Mouse (Mus musculus): ENCODE measurements around the gene Cmip.

DNA sequence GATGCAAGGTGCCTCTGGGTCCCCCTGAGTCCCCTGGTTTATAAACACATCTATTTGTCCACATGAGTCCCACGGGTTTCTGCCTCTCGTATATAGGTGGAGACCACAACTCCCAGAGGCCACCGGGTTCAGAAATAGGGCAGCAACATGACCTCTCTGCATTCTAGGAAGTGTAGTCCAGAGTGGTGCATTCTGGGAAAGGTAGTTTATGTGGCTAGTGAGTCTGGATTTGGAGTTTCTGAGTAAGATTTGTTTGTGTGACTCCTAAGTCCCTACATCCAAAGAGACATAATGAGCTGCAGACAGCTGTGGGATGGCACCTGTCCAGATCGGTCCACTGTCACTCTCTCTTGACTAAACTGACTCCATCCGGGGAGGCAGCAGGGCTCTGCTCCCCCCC, 223.7 kb downstream of the Cmip start:
- TF ChIP-seq POLR2A (IDR thresholded peaks at IDR 0.05; ENCODE audit: insufficient read length, low read depth) (no peak), MAX (IDR thresholded peaks at IDR 0.05; ENCODE audit: low read depth) (no peak), E2F4 (IDR thresholded peaks at IDR 0.05; ENCODE audit: insufficient read depth) (no peak), POLR2AphosphoS2 (IDR thresholded peaks at IDR 0.05; ENCODE audit: insufficient read length, low read depth) (no peak), REST (IDR thresholded peaks at IDR 0.05; ENCODE audit: insufficient read depth, insufficient read length) (no peak), USF1 (IDR thresholded peaks at IDR 0.05; ENCODE audit: low read depth) (no peak), TCF12 (IDR thresholded peaks at IDR 0.05; ENCODE audit: insufficient read depth, poor library complexity, severe bottlenecking) (no peak), MYOG (IDR thresholded peaks at IDR 0.05; ENCODE audit: control insufficient read depth in 1 of 3, insufficient read depth in 1 of 3, insufficient read length in 2 of 3, low read depth in 2 of 3) (no peak), TCF3 (IDR thresholded peaks at IDR 0.05; ENCODE audit: insufficient read length, low read depth) (no peak), SRF (IDR thresholded peaks at IDR 0.05; ENCODE audit: control insufficient read depth, insufficient read length, low read depth) (no peak)
